Mouse (Mus musculus) brain, embryonic 18.5 days (tissue): ENCODE measurements around the gene Tfcp2l1.

Experiments used
- DNase-seq: peaks from one replicate; pipeline ENCODE4 v3.0.0-alpha.2; 2012; ENCODE audit warnings: low read depth, low spot score

Tfcp2l1 gene

GRCm38 (mm10) chr1:118650771-118651080 is 23.0 kb downstream of the Tfcp2l1 start:
- no peak for DNase-seq

- no peak for DNase-seq
Measured at GRCm38 (mm10) chr1:118658716-118659115, 31.0 kb downstream of the Tfcp2l1 start.

GRCm38 (mm10) chr1:118660880-118661465 is 33.2 kb downstream of the Tfcp2l1 start:
- DNase-seq: no peak

GRCm38 (mm10) chr1:118663062-118663461 is 35.3 kb downstream of the Tfcp2l1 start:
- DNase-seq: no peak

- no peak for DNase-seq
Measured at GRCm38 (mm10) chr1:118667536-118667935, 39.8 kb downstream of the Tfcp2l1 start.

- DNase-seq: no peak
Measured at GRCm38 (mm10) chr1:118672196-118672595, 44.5 kb downstream of the Tfcp2l1 start.

GRCm38 (mm10) chr1:118674176-118674575 is 46.4 kb downstream of the Tfcp2l1 start:
- DNase-seq: no peak

GRCm38 (mm10) chr1:118681980-118682379 is 54.2 kb downstream of the Tfcp2l1 start:
- no peak for DNase-seq

- DNase-seq: no peak
Measured at GRCm38 (mm10) chr1:118683686-118684085, 55.9 kb downstream of the Tfcp2l1 start.

- no peak for DNase-seq
Measured at GRCm38 (mm10) chr1:118687726-118688125, 60.0 kb downstream of the Tfcp2l1 start.

GRCm38 (mm10) chr1:118689830-118690229 is 62.1 kb downstream of the Tfcp2l1 start:
- DNase-seq: no peak

GRCm38 (mm10) chr1:118694436-118694835 is 66.7 kb downstream of the Tfcp2l1 start:
- DNase-seq: no peak

GRCm38 (mm10) chr1:118697906-118698305 is 70.2 kb downstream of the Tfcp2l1 start:
- DNase-seq: no peak

- DNase-seq: no peak
Measured at GRCm38 (mm10) chr1:118699118-118699890, 71.6 kb downstream of the Tfcp2l1 start.

GRCm38 (mm10) chr1:118699961-118700360 is 72.2 kb downstream of the Tfcp2l1 start:
- no peak for DNase-seq

GRCm38 (mm10) chr1:118711606-118712005 is 83.9 kb downstream of the Tfcp2l1 start:
- DNase-seq: no peak

GRCm38 (mm10) chr1:118716225-118716624 is 88.5 kb downstream of the Tfcp2l1 start:
- no peak for DNase-seq

GRCm38 (mm10) chr1:118718055-118718454 is 90.3 kb downstream of the Tfcp2l1 start:
- DNase-seq: no peak

GRCm38 (mm10) chr1:118719699-118720098 is 92.0 kb downstream of the Tfcp2l1 start:
- no peak for DNase-seq

GRCm38 (mm10) chr1:118720474-118721095 is 92.8 kb downstream of the Tfcp2l1 start:
- DNase-seq: no peak

- DNase-seq: no peak
Measured at GRCm38 (mm10) chr1:118727075-118727474, 99.3 kb downstream of the Tfcp2l1 start.

GRCm38 (mm10) chr1:118728796-118729195 is 101.1 kb downstream of the Tfcp2l1 start:
- DNase-seq: no peak
